Mouse (Mus musculus) MEL (cell line): ENCODE results near the gene Slc2a1. TPM values are rescaled to one million over a fixed set of nuclear protein-coding genes. Genes with fewer than 3 reads are reported as not detected.

Source experiments
- DNase-seq: peaks from one replicate; pipeline ENCODE4 v3.0.0; 2011; ENCODE audit warnings: low read depth, low spot score
- H3K27ac ChIP-seq: 2 replicates; pipeline ENCODE4 v1.5.1; 2012; ENCODE audit warnings: low read depth, mild to moderate bottlenecking, control low read depth, low read length, moderate library complexity; ENCODE audit not compliant: control insufficient read depth
- H3K27me3 ChIP-seq, 2 experiments: fragments of 150-350 bp in 1 of 2; sonication (generic) in 1 of 2; 2 replicates each; pipeline ENCODE4 v1.6.1; 2012; ENCODE audit warnings: low read length in 2 of 2, mild to moderate bottlenecking in 2 of 2, improper control_type of control experiment in 1 of 2, moderate library complexity in 1 of 2; ENCODE audit not compliant: insufficient read depth in 2 of 2, control insufficient read depth in 1 of 2
- H3K36me3 ChIP-seq, 2 experiments: 2 replicates each; pipeline ENCODE4 v1.6.1; 2012 to 2014; ENCODE audit warnings: low read length in 2 of 2, improper control_type of control experiment in 1 of 2, inconsistent platforms in 1 of 2, mild to moderate bottlenecking in 1 of 2; ENCODE audit not compliant: insufficient read depth in 2 of 2, control insufficient read depth in 1 of 2
- H3K4me1 ChIP-seq, 2 experiments: fragments of 150-350 bp in 1 of 2; sonication (generic) in 1 of 2; 2 replicates each; pipeline ENCODE4 v1.6.1; 2012; ENCODE audit warnings: low read length in 2 of 2, improper control_type of control experiment in 1 of 2, mild to moderate bottlenecking in 1 of 2; ENCODE audit not compliant: insufficient read depth in 2 of 2, control insufficient read depth in 1 of 2
- H3K4me3 ChIP-seq, 2 experiments: fragments of 150-350 bp in 1 of 2; sonication (generic) in 1 of 2; 2 replicates each; pipeline ENCODE4 v1.5.1; 2012; ENCODE audit warnings: low read depth in 2 of 2, low read length in 2 of 2, mild to moderate bottlenecking in 2 of 2, moderate library complexity in 2 of 2, control low read depth in 1 of 2, improper control_type of control experiment in 1 of 2; ENCODE audit not compliant: control insufficient read depth in 1 of 2, insufficient read depth in 1 of 2
- H3K79me2 ChIP-seq: 2 replicates; pipeline ENCODE4 v1.6.1; 2012; ENCODE audit warnings: mild to moderate bottlenecking, low read length, moderate library complexity; ENCODE audit not compliant: control insufficient read depth, poor library complexity, insufficient read depth
- H3K9ac ChIP-seq: 2 replicates; pipeline ENCODE4 v1.6.1; 2012; ENCODE audit warnings: low read depth, mild to moderate bottlenecking, control low read depth, low read length, moderate library complexity; ENCODE audit not compliant: control insufficient read depth, poor library complexity, severe bottlenecking
- H3K9me3 ChIP-seq: fragments of 150-350 bp; sonication (generic); replicated peaks from 2 replicates; pipeline ENCODE4 v1.6.1; 2012; ENCODE audit warnings: mild to moderate bottlenecking, low read length, improper control_type of control experiment, moderate library complexity; ENCODE audit not compliant: insufficient read depth
- BHLHE40 ChIP-seq: IDR thresholded peaks from 2 replicates; pipeline ENCODE4 v1.6.1; 2012; ENCODE audit warnings: low read depth, mild to moderate bottlenecking, inconsistent platforms, low read length, improper control_type of control experiment, borderline replicate concordance
- CHD1 ChIP-seq: IDR thresholded peaks from 2 replicates; pipeline ENCODE4 v1.6.1; 2012; ENCODE audit warnings: low read depth, mild to moderate bottlenecking, inconsistent platforms, low read length, improper control_type of control experiment
- CHD2 ChIP-seq: IDR thresholded peaks from 2 replicates; pipeline ENCODE4 v1.6.1; 2011; ENCODE audit warnings: low read length, improper control_type of control experiment
- EP300 ChIP-seq, 2 experiments: IDR thresholded peaks; 2 replicates each; pipeline ENCODE4 v1.6.1; 2011; ENCODE audit warnings: improper control_type of control experiment in 2 of 2, low read length in 2 of 2, low read depth in 1 of 2, mild to moderate bottlenecking in 1 of 2
- ETS1 ChIP-seq: IDR thresholded peaks from 2 replicates; pipeline ENCODE4 v1.6.1; 2012; ENCODE audit warnings: low read depth, mild to moderate bottlenecking, inconsistent platforms, low read length, improper control_type of control experiment, moderate library complexity
- GATA1 ChIP-seq: IDR thresholded peaks from 2 replicates; pipeline ENCODE4 v1.6.1; 2011; ENCODE audit warnings: low read depth, low read length, improper control_type of control experiment
- KAT2A ChIP-seq: conservative IDR thresholded peaks from 2 replicates; pipeline ENCODE4 v1.6.1; 2012; ENCODE audit warnings: low read depth, low read length, improper control_type of control experiment, inconsistent platforms
- MAFK ChIP-seq: IDR thresholded peaks from 2 replicates; pipeline ENCODE4 v1.6.1; 2011; ENCODE audit warnings: low read depth, mild to moderate bottlenecking, low read length, improper control_type of control experiment, borderline replicate concordance
- MAZ ChIP-seq: IDR thresholded peaks from 2 replicates; pipeline ENCODE4 v1.6.1; 2012; ENCODE audit warnings: low read depth, mild to moderate bottlenecking, inconsistent platforms, low read length, improper control_type of control experiment
- MXI1 ChIP-seq: IDR thresholded peaks from 2 replicates; pipeline ENCODE4 v1.6.1; 2011; ENCODE audit warnings: mild to moderate bottlenecking, low read depth, low read length, improper control_type of control experiment
- MYB ChIP-seq: IDR thresholded peaks from 2 replicates; pipeline ENCODE4 v1.6.1; 2011; ENCODE audit warnings: mild to moderate bottlenecking, low read depth, low read length, improper control_type of control experiment
- NRF1 ChIP-seq: IDR thresholded peaks from 2 replicates; pipeline ENCODE4 v1.6.1; 2014; ENCODE audit warnings: low read depth, mild to moderate bottlenecking, inconsistent platforms, low read length, improper control_type of control experiment, moderate library complexity; ENCODE audit not compliant: poor library complexity, insufficient read depth, severe bottlenecking
- POLR2AphosphoS5 ChIP-seq: IDR thresholded peaks from 2 replicates; pipeline ENCODE4 v1.6.1; 2012; ENCODE audit warnings: low read depth, borderline replicate concordance, mild to moderate bottlenecking, inconsistent platforms, low read length, moderate library complexity, mixed read lengths
- RCOR1 ChIP-seq: IDR thresholded peaks from 2 replicates; pipeline ENCODE4 v1.6.1; 2012; ENCODE audit warnings: low read depth, mild to moderate bottlenecking, inconsistent platforms, low read length, improper control_type of control experiment
- SIN3A ChIP-seq: IDR thresholded peaks from 2 replicates; pipeline ENCODE4 v1.6.1; 2012; ENCODE audit warnings: low read length, improper control_type of control experiment, inconsistent platforms
- TAL1 ChIP-seq: IDR thresholded peaks from 2 replicates; pipeline ENCODE4 v1.6.1; 2012; ENCODE audit warnings: mild to moderate bottlenecking, inconsistent platforms, low read length, moderate library complexity, mixed read lengths
- TCF12 ChIP-seq: IDR thresholded peaks from 2 replicates; pipeline ENCODE4 v1.6.1; 2014; ENCODE audit warnings: low read depth, mild to moderate bottlenecking, inconsistent platforms, low read length, improper control_type of control experiment, moderate library complexity
- USF1 ChIP-seq: IDR thresholded peaks from 2 replicates; pipeline ENCODE4 v1.6.1; 2014; ENCODE audit warnings: low read depth, mild to moderate bottlenecking, inconsistent platforms, low read length, improper control_type of control experiment, moderate library complexity
- ZC3H11A ChIP-seq: IDR thresholded peaks from 2 replicates; pipeline ENCODE4 v1.6.1; 2012; ENCODE audit warnings: low read depth, mild to moderate bottlenecking, inconsistent platforms, low read length, improper control_type of control experiment
- ZKSCAN1 ChIP-seq: IDR thresholded peaks from 2 replicates; pipeline ENCODE4 v1.6.1; 2012; ENCODE audit warnings: low read depth, mild to moderate bottlenecking, inconsistent platforms, low read length, improper control_type of control experiment, moderate library complexity
- ZMIZ1 ChIP-seq: IDR thresholded peaks from 2 replicates; pipeline ENCODE4 v1.6.1; 2012; ENCODE audit warnings: low read depth, mild to moderate bottlenecking, inconsistent platforms, low read length, improper control_type of control experiment, moderate library complexity
- polyA plus RNA-seq, 2 experiments: library from polyadenylated mRNA; stranded (reverse) in 1 of 2; unstranded in 1 of 2; fragments of >175 nt in 1 of 2; fragments of >200 nt in 1 of 2; gene quantifications; 2 replicates each; pipeline versions ENCODE4 v1.2.1 to v1.2.4; 2012; ENCODE audit warnings: low replicate concordance in 2 of 2, low read depth in 1 of 2; ENCODE audit not compliant: insufficient read length in 2 of 2, insufficient read depth in 1 of 2, missing spikeins in 1 of 2
- total RNA-seq: library from RNA; depleted of rRNA; stranded (reverse); fragments of 300-350 nt; gene quantifications from 2 replicates; pipeline ENCODE4 v1.2.3, GENCODE M21; 2012

The Slc2a1 gene
- total and polyA plus RNA-seq, 3 experiments: 15.9 to 99.5 TPM; not detected in 1

- H3K9ac ChIP-seq: peak overlapping the region; percentile 29; the same call in 1 of the 2 replicates
- H3K9me3 ChIP-seq: no peaks in the 10 kb centered on the region
- DNase-seq: peak; percentile 86
- peak overlapping the region; percentile 65; the same call in 1 of the 2 replicates for H3K27ac ChIP-seq
- H3K79me2 ChIP-seq: no peaks in the 10 kb centered on the region
- H3K4me1 ChIP-seq: peaks cover 2 to 24% of the 10 kb centered on the region in 2 experiments
- H3K27me3 ChIP-seq: no peaks in the 10 kb centered on the region
- TF ChIP-seq USF1 (no peak), CHD2 (no peak), POLR2AphosphoS5 (no peak), MXI1 (0 out of 2 replicates have a peak, but pooled peaks have one; percentile 34), MYB (no peak), ZKSCAN1 (no peak), MAFK (peak; percentile 81), ZMIZ1 (no peak), NRF1 (no peak), ZC3H11A (no peak), BHLHE40 (peak; percentile 62; the same call in 1 of the 2 replicates), CHD1 (no peak), EP300 (IDR thresholded peaks at IDR 0.05; ENCODE audit: low read depth in 1 of 2, low read length in 2 of 2) (peak; percentile 88 to 89), GATA1 (peak; percentile 93), TAL1 (peak; percentile 90), MAZ (no peak), RCOR1 (peak; percentile 71), KAT2A (no peak), SIN3A (peak; percentile 46; the same call in 1 of the 2 replicates), TCF12 (peak; percentile 93), ETS1 (peak; percentile 72; the same call in 1 of the 2 replicates)
- H3K4me3 ChIP-seq: peak overlapping the region; percentile 9 to 30
- H3K36me3 ChIP-seq: peaks cover 0 to 14% of the 10 kb centered on the region in 2 experiments; a peak in 2 of 4 replicates
Observed at GRCm38 (mm10) chr4:119077084-119077682, 31.3 kb upstream of the Slc2a1 start.
